8 mouse cellular contexts compared by ENCODE assay signal in genomic region chr10:3972981-3973588, GRCm38 (mm10). TPM values are rescaled to one million over a fixed set of nuclear protein-coding genes. Genes with fewer than 3 reads are reported as not detected.
DNase-seq lines count a peak whose midpoint lies in the region; ATAC-seq and TF ChIP-seq lines count a peak whose summit lies in the region.

Mthfd1l (plus strand) TSS chr10:3973118.

- dilution Hi-C loops in CH12.LX (cut with MboI; ENCODE audit: extremely low pct_ligation_motif_present, extremely low pct_unique_long_range_greater_than_20kb, low sequenced_read_pairs) = no loop called here

- H3K36me3 ChIP-seq in CH12.LX (replicated peaks in 1 of 2; ENCODE audit: control insufficient read depth in 1 of 2, insufficient read depth in 1 of 2, low read length in 1 of 2) = peaks cover 4 to 32% of the 10 kb centered on the region in 2 experiments
- H3K36me3 ChIP-seq in forebrain, embryonic 11.5 days (ENCODE audit: control insufficient read depth, insufficient read depth, low read length) = no peaks in the 10 kb centered on the region
- no peaks in the 10 kb centered on the region for H3K36me3 ChIP-seq in heart, embryonic 15.5 days
- H3K36me3 ChIP-seq in liver, embryonic 13.5 days = peaks cover 16% of the 10 kb centered on the region
- H3K36me3 ChIP-seq in stomach, embryonic 14.5 days (ENCODE audit: control insufficient read depth, insufficient read depth, low read length) = no peaks in the 10 kb centered on the region

- DNase-seq in CH12.LX (ENCODE audit: extremely low read depth) = peak; percentile 94
- peak; percentile 86 for DNase-seq in c-Kit-positive CD71-positive TER-119-negative erythroid progenitor cells, embryonic 14.5 days (ENCODE audit: low read depth)
- DNase-seq in forebrain, embryonic 11.5 days (ENCODE audit: low spot score) = peak; percentile 92
- peak; percentile 87 for DNase-seq in kidney, postnatal 14 days
- DNase-seq in liver, embryonic 13.5 days = peak; percentile 88
- peak; percentile 92 for DNase-seq in natural killer cell, adult 2 months (ENCODE audit: low spot score in 2 of 2)

- peak; percentile 83 for TF ChIP-seq POLR2A in CH12.LX (IDR thresholded peaks at IDR 0.05; ENCODE audit: low read depth, low read length)

- in situ Hi-C loops in CH12.LX (cut with MboI; ENCODE audit: low pct_ligation_motif_present, low pct_unique_long_range_greater_than_20kb, low sequenced_read_pairs) = no loop called here

- WGBS in forebrain, embryonic 11.5 days = under 1% methylated on average over 40 of the region's 40 CpGs
- WGBS in heart, embryonic 15.5 days = under 1% methylated on average over 40 of the region's 40 CpGs
- 0% methylated on average over 38 of the region's 40 CpGs for WGBS in liver, embryonic 13.5 days (ENCODE audit: insufficient replicate concordance)
- WGBS in stomach, embryonic 14.5 days = under 1% methylated on average over 40 of the region's 40 CpGs

- peak; percentile 84 for ATAC-seq in forebrain, embryonic 11.5 days (replicated peaks; ENCODE audit: low FRiP score)
- ATAC-seq in heart, embryonic 15.5 days (replicated peaks; ENCODE audit: insufficient number of reproducible peaks, insufficient read depth, low FRiP score, low read depth) = peak; percentile 73
- ATAC-seq in liver, embryonic 13.5 days (ENCODE audit: low read depth) = peak; percentile 78
- peak; percentile 73 for ATAC-seq in stomach, embryonic 14.5 days (ENCODE audit: insufficient number of reproducible peaks, insufficient read depth, low FRiP score, low read depth)

- peaks cover 33% of the 10 kb centered on the region for H3K79me2 ChIP-seq in CH12.LX (replicated peaks; ENCODE audit: control insufficient read depth, extremely low read depth, insufficient read depth, poor library complexity, severe bottlenecking)

- peak in 1 of 2 experiments; percentile 82; a peak in 3 of 4 replicates for TF ChIP-seq CTCF in CH12.LX (conservative IDR thresholded peaks at IDR 0.05 in 1 of 2, IDR thresholded peaks at IDR 0.05 in 1 of 2; ENCODE audit: low read depth in 2 of 2, low read length in 2 of 2)

- H3K4me1 ChIP-seq in CH12.LX (ENCODE audit: control insufficient read depth in 1 of 2, insufficient read depth in 2 of 2) = peaks cover 7 to 43% of the 10 kb centered on the region in 2 experiments; a peak in 3 of 4 replicates
- no peaks in the 10 kb centered on the region for H3K4me1 ChIP-seq in forebrain, embryonic 11.5 days (replicated peaks; ENCODE audit: control insufficient read depth, insufficient read depth, low read length)
- peaks cover 13% of the 10 kb centered on the region for H3K4me1 ChIP-seq in heart, embryonic 15.5 days (replicated peaks)
- peaks cover 58% of the 10 kb centered on the region for H3K4me1 ChIP-seq in liver, embryonic 13.5 days (replicated peaks)
- peaks cover 17% of the 10 kb centered on the region; the same call in 1 of the 2 replicates for H3K4me1 ChIP-seq in stomach, embryonic 14.5 days (ENCODE audit: control insufficient read depth, insufficient read depth, low read length)

- H3K27ac ChIP-seq in CH12.LX (ENCODE audit: insufficient read depth, low read depth) = peak within 1 kb of the TSS; percentile 96
- H3K27ac ChIP-seq in forebrain, embryonic 11.5 days (ENCODE audit: low read depth, low read length) = peak within 1 kb of the TSS; percentile 78
- peak within 1 kb of the TSS; percentile 93 for H3K27ac ChIP-seq in heart, embryonic 15.5 days
- H3K27ac ChIP-seq in liver, embryonic 13.5 days = peak within 1 kb of the TSS; percentile 94
- H3K27ac ChIP-seq in stomach, embryonic 14.5 days (ENCODE audit: low read length) = peak within 1 kb of the TSS; percentile 94

- TF ChIP-seq EP300 in CH12.LX (IDR thresholded peaks at IDR 0.05; ENCODE audit: low read length) = no peak

- no peaks in the 10 kb centered on the region for H3K9me3 ChIP-seq in CH12.LX (replicated peaks; ENCODE audit: low read length)
- H3K9me3 ChIP-seq in forebrain, embryonic 11.5 days (ENCODE audit: control insufficient read depth, low read length) = no peaks in the 10 kb centered on the region
- no peaks in the 10 kb centered on the region for H3K9me3 ChIP-seq in heart, embryonic 15.5 days (replicated peaks)
- no peaks in the 10 kb centered on the region for H3K9me3 ChIP-seq in liver, embryonic 13.5 days (replicated peaks)
- no peaks in the 10 kb centered on the region for H3K9me3 ChIP-seq in stomach, embryonic 14.5 days (ENCODE audit: control insufficient read depth, low read depth, low read length)

- H3K27me3 ChIP-seq in CH12.LX (replicated peaks) = no peaks in the 10 kb centered on the region
- no peaks in the 10 kb centered on the region for H3K27me3 ChIP-seq in forebrain, embryonic 11.5 days (ENCODE audit: control insufficient read depth, insufficient read depth, low read length)
- no peaks in the 10 kb centered on the region for H3K27me3 ChIP-seq in heart, embryonic 15.5 days
- no peaks in the 10 kb centered on the region for H3K27me3 ChIP-seq in liver, embryonic 13.5 days
- no peaks in the 10 kb centered on the region for H3K27me3 ChIP-seq in stomach, embryonic 14.5 days (ENCODE audit: control insufficient read depth, insufficient read depth, low read length)

- peak; percentile 17 for TF ChIP-seq RAD21 in CH12.LX (IDR thresholded peaks at IDR 0.05; ENCODE audit: low read depth, low read length)

- H3K9ac ChIP-seq in CH12.LX (ENCODE audit: insufficient read depth, low read depth) = peak within 1 kb of the TSS; percentile 83
- H3K9ac ChIP-seq in forebrain, embryonic 11.5 days (ENCODE audit: low read length) = peak within 1 kb of the TSS; percentile 67
- H3K9ac ChIP-seq in heart, embryonic 15.5 days = peak within 1 kb of the TSS; percentile 73
- H3K9ac ChIP-seq in liver, embryonic 13.5 days = peak within 1 kb of the TSS; percentile 95
- H3K9ac ChIP-seq in stomach, embryonic 14.5 days (replicated peaks; ENCODE audit: low read depth, low read length) = peak within 1 kb of the TSS; percentile 73

- H3K4me2 ChIP-seq in CH12.LX (ENCODE audit: insufficient read depth, low read depth, poor library complexity, severe bottlenecking) = peak within 1 kb of the TSS; percentile 61
- peak within 1 kb of the TSS; percentile 60 for H3K4me2 ChIP-seq in forebrain, embryonic 11.5 days (ENCODE audit: low read depth, low read length, severe bottlenecking)
- peak within 1 kb of the TSS; percentile 92 for H3K4me2 ChIP-seq in heart, embryonic 15.5 days
- H3K4me2 ChIP-seq in liver, embryonic 13.5 days = peak within 1 kb of the TSS; percentile 98
- peak within 1 kb of the TSS; percentile 92 for H3K4me2 ChIP-seq in stomach, embryonic 14.5 days (replicated peaks; ENCODE audit: low read depth, low read length)

- H3K4me3 ChIP-seq in CH12.LX (replicated peaks in 1 of 3; ENCODE audit: low read depth in 2 of 3, low read length in 2 of 3, poor library complexity in 1 of 3) = peak within 1 kb of the TSS; percentile 60 to 95 (median 94)
- peak within 1 kb of the TSS; percentile 45 for H3K4me3 ChIP-seq in forebrain, embryonic 11.5 days (ENCODE audit: low read depth, low read length)
- H3K4me3 ChIP-seq in heart, embryonic 15.5 days = peak within 1 kb of the TSS; percentile 79
- peak within 1 kb of the TSS; percentile 87 for H3K4me3 ChIP-seq in liver, embryonic 13.5 days (replicated peaks)
- H3K4me3 ChIP-seq in stomach, embryonic 14.5 days (ENCODE audit: low read depth, low read length) = peak within 1 kb of the TSS; percentile 82

TF ChIP-seq in CH12.LX, 34 proteins besides CTCF, POLR2A, EP300 and RAD21 (continues in another document):
- TF ChIP-seq TCF12 (IDR thresholded peaks at IDR 0.05; ENCODE audit: low read depth, low read length) (peak; percentile 83), IRF4 (IDR thresholded peaks at IDR 0.05; ENCODE audit: low read depth, low read length) (peak; percentile 80), UBTF (IDR thresholded peaks at IDR 0.05; ENCODE audit: low read depth, low read length) (0 out of 2 replicates have a peak, but pooled peaks have one; percentile 54), JUND (conservative IDR thresholded peaks at IDR 0.05; ENCODE audit: low read depth, low read length) (no peak; the same call in 1 of the 2 replicates), MXI1 (IDR thresholded peaks at IDR 0.05; ENCODE audit: low read depth, low read length) (peak; percentile 6; the same call in 1 of the 2 replicates), TBP (conservative IDR thresholded peaks at IDR 0.05; ENCODE audit: low read depth, low read length) (peak; percentile 65; the same call in 1 of the 2 replicates), ZMIZ1 (IDR thresholded peaks at IDR 0.05; ENCODE audit: low read depth, low read length) (peak; percentile 34; the same call in 1 of the 2 replicates), GABPA (IDR thresholded peaks at IDR 0.05; ENCODE audit: insufficient replicate concordance, low read depth, low read length) (no peak), NRF1 (IDR thresholded peaks at IDR 0.05; ENCODE audit: low read depth, low read length) (peak; percentile 30; the same call in 1 of the 2 replicates), BHLHE40 (IDR thresholded peaks at IDR 0.05; ENCODE audit: low read depth, low read length) (peak; percentile 66), NELFE (IDR thresholded peaks at IDR 0.05; ENCODE audit: low read depth, low read length) (peak; percentile 73; the same call in 1 of the 2 replicates), CHD1 (IDR thresholded peaks at IDR 0.05; ENCODE audit: low read depth, low read length) (0 out of 2 replicates have a peak, but pooled peaks have one; percentile 71), MEF2A (IDR thresholded peaks at IDR 0.05; ENCODE audit: borderline replicate concordance, low read depth, low read length) (no peak; the same call in 1 of the 2 replicates), ELF1 (IDR thresholded peaks at IDR 0.05; ENCODE audit: low read depth, low read length) (peak; percentile 76), E2F4 (IDR thresholded peaks at IDR 0.05; ENCODE audit: insufficient replicate concordance, low read depth, low read length) (0 out of 2 replicates have a peak, but pooled peaks have one; percentile 31), SMC3 (IDR thresholded peaks at IDR 0.05; ENCODE audit: low read depth, low read length) (0 out of 2 replicates have a peak, but pooled peaks have one; percentile 7), ETS1 (conservative IDR thresholded peaks at IDR 0.05; ENCODE audit: low read depth, low read length) (peak; percentile 53), USF2 (conservative IDR thresholded peaks at IDR 0.05; ENCODE audit: low read depth, low read length) (no peak), MAX (IDR thresholded peaks at IDR 0.05; ENCODE audit: low read length) (peak; percentile 82), PAX5 (IDR thresholded peaks at IDR 0.05; ENCODE audit: low read length) (no peak)

RNA-seq across cellular contexts. Expression of gene Mthfd1l, which starts in this region (rescaled TPM):
- total RNA-seq in CH12.LX (2012; rRNA removed) (66.1 and 84.0 TPM in 2 replicates), CH12.LX (2014; rRNA removed) (85.6 and 90.3 TPM in 2 replicates)
- 94.8 and 97.7 TPM in 2 replicates for polyA plus RNA-seq in CH12.LX (2012; ENCODE audit: insufficient read length, low read depth)
- polyA plus RNA-seq in forebrain, embryonic 11.5 days (2014; fragmentation: Nextera tagmentation; extraction: Ambion mirVana) = 16.2 and 16.6 TPM in 2 replicates
- 7.5 and 8.3 TPM in 2 replicates for polyA plus RNA-seq in heart, embryonic 15.5 days (2015; fragmentation: Nextera tagmentation; extraction: Ambion mirVana)
- 26.0 and 31.2 TPM in 2 replicates for polyA plus RNA-seq in liver, embryonic 13.5 days (2015; fragmentation: Nextera tagmentation; extraction: Ambion mirVana)
- 14.6 and 16.3 TPM in 2 replicates for polyA plus RNA-seq in stomach, embryonic 14.5 days (2014; fragmentation: Nextera tagmentation; extraction: Ambion mirVana)

Comparison
In these comparisons a context has a peak if more than half of its experiments do, and no peak if none do; other contexts are left out.
1. Peak in every context shown above with its lines: DNase-seq, ATAC-seq, H3K4me3 ChIP-seq and H3K27ac ChIP-seq.